Mouse (Mus musculus): Measurements from ENCODE around the gene Usp39. TPM values are rescaled to one million over a fixed set of nuclear protein-coding genes. Genes with fewer than 3 reads are reported as not detected.

Usp39 gene
- polyA plus RNA-seq, 1 experiment from 2014 or later: 20.1 TPM

DNA sequence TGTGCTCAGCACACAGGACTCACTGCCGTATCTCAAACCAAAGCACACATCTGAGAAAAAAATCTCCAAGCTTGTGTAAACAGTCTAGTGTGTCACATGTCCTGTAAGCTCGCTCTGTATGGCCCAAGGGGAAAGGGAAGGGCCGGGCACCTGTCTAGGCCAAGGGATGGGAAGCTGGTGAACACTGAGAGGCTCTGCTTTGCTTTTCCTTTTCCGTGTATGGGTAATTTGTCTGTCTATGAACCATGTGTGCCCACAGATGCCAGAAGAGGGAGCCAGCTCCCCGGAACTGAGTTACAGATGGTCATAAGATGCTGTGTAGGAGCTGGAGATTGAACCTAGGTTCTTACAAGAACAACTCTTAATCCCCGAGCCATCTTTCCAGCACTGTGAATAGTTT is 18.7 kb downstream of the Usp39 start:
- peak; percentile 79 for DNase-seq (ENCODE audit: low spot score)
- peaks cover 22% of the 10 kb centered on the region for H3K36me3 ChIP-seq (ENCODE audit: control insufficient read depth, insufficient read depth, low read length)
- no peak overlapping the region for H3K4me2 ChIP-seq (replicated peaks; ENCODE audit: low read depth)
- no peak overlapping the region for H3K9ac ChIP-seq (ENCODE audit: low read length)
- 55% methylated on average over 6 of the region's 6 CpGs for WGBS
- H3K9me3 ChIP-seq (ENCODE audit: control insufficient read depth, low read length): no peaks in the 10 kb centered on the region
- no peaks in the 10 kb centered on the region for H3K4me1 ChIP-seq (replicated peaks; ENCODE audit: control insufficient read depth, insufficient read depth)
- H3K4me3 ChIP-seq (ENCODE audit: low read depth, low read length): no peak overlapping the region
- peak; percentile 97 for ATAC-seq (ENCODE audit: low FRiP score, low TSS enrichment)
- H3K27ac ChIP-seq (replicated peaks): 0 out of 2 replicates have a peak overlapping the region, but pooled peaks have one; percentile 8
- H3K27me3 ChIP-seq (ENCODE audit: control insufficient read depth, insufficient read depth, low read length): no peaks in the 10 kb centered on the region
- TF ChIP-seq CTCF (IDR thresholded peaks at IDR 0.05; ENCODE audit: low read depth) (peak; percentile 74), EP300 (optimal IDR thresholded peaks at IDR 0.05) (no peak)

DNA sequence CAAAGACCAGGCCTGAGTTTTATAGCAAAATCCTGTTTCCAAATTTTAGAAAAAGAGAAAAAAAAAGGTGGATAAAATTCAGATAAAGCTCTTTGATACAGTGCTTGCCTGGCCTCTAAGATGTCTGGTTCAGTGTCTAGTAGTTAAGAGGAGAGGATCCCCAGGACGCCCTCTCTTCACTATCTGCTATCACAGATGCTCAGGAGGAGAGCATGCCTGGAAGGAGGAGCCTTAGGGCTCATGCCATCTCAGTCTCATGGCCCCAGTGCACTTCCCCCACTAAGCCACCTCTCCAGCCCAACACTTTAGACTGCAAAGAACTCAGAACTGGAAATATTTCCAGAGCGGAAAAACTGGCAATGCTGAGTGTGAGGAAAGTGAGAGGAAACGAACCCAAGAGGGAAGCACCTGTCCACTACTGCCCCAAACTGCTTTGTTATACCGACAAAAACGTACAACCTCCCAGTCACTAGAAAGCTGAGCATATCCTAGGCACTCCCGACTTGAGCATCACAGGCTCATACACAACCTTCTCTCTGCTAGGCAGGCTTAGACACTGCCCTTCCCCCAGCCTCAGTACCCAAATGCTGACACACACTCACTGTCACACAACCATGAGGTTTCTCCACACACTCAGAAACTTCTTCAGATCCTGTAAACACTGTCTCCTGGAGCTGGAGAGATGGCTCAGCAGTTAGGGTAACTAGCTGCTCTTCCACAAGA is 21.0 kb downstream of the Usp39 start:
- TF ChIP-seq EP300 (optimal IDR thresholded peaks at IDR 0.05) (no peak), CTCF (IDR thresholded peaks at IDR 0.05; ENCODE audit: low read depth) (no peak)
- H3K36me3 ChIP-seq (ENCODE audit: control insufficient read depth, insufficient read depth, low read length): peaks cover 29% of the 10 kb centered on the region
- no peak overlapping the region for H3K4me3 ChIP-seq (ENCODE audit: low read depth, low read length)
- no peaks in the 10 kb centered on the region for H3K4me1 ChIP-seq (replicated peaks; ENCODE audit: control insufficient read depth, insufficient read depth)
- H3K9ac ChIP-seq (ENCODE audit: low read length): no peak overlapping the region
- no peak overlapping the region for H3K4me2 ChIP-seq (replicated peaks; ENCODE audit: low read depth)
- no peaks in the 10 kb centered on the region for H3K27me3 ChIP-seq (ENCODE audit: control insufficient read depth, insufficient read depth, low read length)
- no peak overlapping the region for H3K27ac ChIP-seq (replicated peaks)
- WGBS: 89% methylated on average over 6 of the region's 6 CpGs
- ATAC-seq (ENCODE audit: low FRiP score, low TSS enrichment) (no peak), DNase-seq (ENCODE audit: low spot score) (no peak)
- no peaks in the 10 kb centered on the region for H3K9me3 ChIP-seq (ENCODE audit: control insufficient read depth, low read length)

DNA sequence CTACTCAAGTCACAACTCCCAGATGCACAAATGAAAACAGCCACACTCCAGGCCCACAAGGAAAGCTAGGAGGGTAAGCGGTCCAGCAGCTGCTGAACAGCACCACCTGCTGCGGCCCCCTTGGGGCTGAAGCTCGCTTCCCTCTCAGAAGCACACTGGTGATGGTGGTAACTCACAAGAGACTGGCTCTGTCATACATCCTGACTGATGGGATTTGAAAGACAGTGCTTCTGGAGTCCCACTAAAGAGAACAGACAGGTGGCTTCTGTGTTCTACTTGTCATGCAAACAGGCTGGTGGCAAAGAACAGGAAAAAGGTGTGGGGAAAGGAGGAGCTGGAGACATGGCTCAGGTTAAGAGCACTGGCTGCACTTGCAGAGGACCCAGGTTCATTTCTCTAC is 22.0 kb downstream of the Usp39 start:
- 96% methylated on average over 3 of the region's 3 CpGs for WGBS
- Histone ChIP-seq H3K27ac (replicated peaks) (no peak overlapping the region), H3K4me2 (replicated peaks; ENCODE audit: low read depth) (no peak overlapping the region), H3K4me3 (ENCODE audit: low read depth, low read length) (no peak overlapping the region), H3K36me3 (ENCODE audit: control insufficient read depth, insufficient read depth, low read length) (peaks cover 21% of the 10 kb centered on the region), H3K4me1 (replicated peaks; ENCODE audit: control insufficient read depth, insufficient read depth) (no peaks in the 10 kb centered on the region), H3K27me3 (ENCODE audit: control insufficient read depth, insufficient read depth, low read length) (no peaks in the 10 kb centered on the region), H3K9ac (ENCODE audit: low read length) (no peak overlapping the region), H3K9me3 (ENCODE audit: control insufficient read depth, low read length) (no peaks in the 10 kb centered on the region)
- ATAC-seq (ENCODE audit: low FRiP score, low TSS enrichment) (no peak), DNase-seq (ENCODE audit: low spot score) (no peak)
- TF ChIP-seq CTCF (IDR thresholded peaks at IDR 0.05; ENCODE audit: low read depth): no peak
- no peak for TF ChIP-seq EP300 (optimal IDR thresholded peaks at IDR 0.05)

DNA sequence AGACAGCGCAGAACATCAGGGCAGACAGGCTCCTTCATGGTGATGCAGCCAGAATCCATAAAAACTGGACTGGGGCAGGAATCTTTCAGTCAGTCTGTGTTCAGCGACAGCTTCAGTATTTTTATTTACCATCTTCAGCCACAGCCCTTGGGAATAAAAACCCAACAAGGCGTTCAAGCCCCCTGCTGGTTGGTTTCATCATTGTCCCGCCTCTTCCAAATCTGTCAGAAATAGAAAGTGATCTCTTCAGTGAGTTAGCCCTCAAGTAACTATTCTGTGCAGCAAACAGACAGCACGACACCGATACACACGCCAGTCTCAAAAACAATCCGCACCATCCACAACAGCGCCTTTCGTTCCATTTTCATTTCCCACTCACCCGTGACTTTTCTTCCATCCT is 26.0 kb downstream of the Usp39 start:
- DNase-seq (ENCODE audit: low spot score) (peak; percentile 65), ATAC-seq (ENCODE audit: low FRiP score, low TSS enrichment) (no peak)
- Histone ChIP-seq H3K27me3 (ENCODE audit: control insufficient read depth, insufficient read depth, low read length) (no peaks in the 10 kb centered on the region), H3K36me3 (ENCODE audit: control insufficient read depth, insufficient read depth, low read length) (peaks cover 14% of the 10 kb centered on the region), H3K9ac (ENCODE audit: low read length) (no peak overlapping the region), H3K27ac (replicated peaks) (no peak overlapping the region), H3K4me2 (replicated peaks; ENCODE audit: low read depth) (no peak overlapping the region), H3K4me3 (ENCODE audit: low read depth, low read length) (no peak overlapping the region), H3K9me3 (ENCODE audit: control insufficient read depth, low read length) (no peaks in the 10 kb centered on the region), H3K4me1 (replicated peaks; ENCODE audit: control insufficient read depth, insufficient read depth) (no peaks in the 10 kb centered on the region)
- TF ChIP-seq EP300 (optimal IDR thresholded peaks at IDR 0.05): no peak
- peak; percentile 73 for TF ChIP-seq CTCF (IDR thresholded peaks at IDR 0.05; ENCODE audit: low read depth)
- 76% methylated on average over 11 of the region's 11 CpGs for WGBS

DNA sequence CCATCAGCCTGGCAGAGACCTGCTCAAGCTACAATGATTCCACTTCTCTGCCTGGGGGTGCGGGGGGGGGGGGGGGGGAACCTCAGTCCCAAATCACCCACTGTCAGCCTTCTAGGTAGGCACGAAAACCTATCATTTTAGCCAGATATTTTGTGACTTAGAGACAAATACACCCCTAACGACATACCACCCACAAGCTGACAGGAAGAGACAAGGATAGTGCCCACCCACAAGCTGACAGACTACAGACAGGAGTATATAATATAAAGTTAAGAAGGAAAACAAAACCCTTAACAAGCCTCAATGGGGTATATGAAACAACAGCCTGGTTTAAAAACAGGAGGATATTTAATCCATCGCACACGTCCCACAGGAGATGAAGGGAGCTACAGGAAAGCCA is 26.5 kb downstream of the Usp39 start:
- no peaks in the 10 kb centered on the region for H3K4me1 ChIP-seq (replicated peaks; ENCODE audit: control insufficient read depth, insufficient read depth)
- H3K9me3 ChIP-seq (ENCODE audit: control insufficient read depth, low read length): no peaks in the 10 kb centered on the region
- DNase-seq (ENCODE audit: low spot score): no peak
- no peak for ATAC-seq (ENCODE audit: low FRiP score, low TSS enrichment)
- H3K4me2 ChIP-seq (replicated peaks; ENCODE audit: low read depth): no peak overlapping the region
- H3K36me3 ChIP-seq (ENCODE audit: control insufficient read depth, insufficient read depth, low read length): peaks cover 11% of the 10 kb centered on the region; the same call in 1 of the 2 replicates
- TF ChIP-seq EP300 (optimal IDR thresholded peaks at IDR 0.05) (no peak), CTCF (IDR thresholded peaks at IDR 0.05; ENCODE audit: low read depth) (no peak)
- H3K9ac ChIP-seq (ENCODE audit: low read length): no peak overlapping the region
- no peak overlapping the region for H3K4me3 ChIP-seq (ENCODE audit: low read depth, low read length)
- H3K27me3 ChIP-seq (ENCODE audit: control insufficient read depth, insufficient read depth, low read length): no peaks in the 10 kb centered on the region
- no peak overlapping the region for H3K27ac ChIP-seq (replicated peaks)
- 88% methylated on average over 5 of the region's 5 CpGs for WGBS

DNA sequence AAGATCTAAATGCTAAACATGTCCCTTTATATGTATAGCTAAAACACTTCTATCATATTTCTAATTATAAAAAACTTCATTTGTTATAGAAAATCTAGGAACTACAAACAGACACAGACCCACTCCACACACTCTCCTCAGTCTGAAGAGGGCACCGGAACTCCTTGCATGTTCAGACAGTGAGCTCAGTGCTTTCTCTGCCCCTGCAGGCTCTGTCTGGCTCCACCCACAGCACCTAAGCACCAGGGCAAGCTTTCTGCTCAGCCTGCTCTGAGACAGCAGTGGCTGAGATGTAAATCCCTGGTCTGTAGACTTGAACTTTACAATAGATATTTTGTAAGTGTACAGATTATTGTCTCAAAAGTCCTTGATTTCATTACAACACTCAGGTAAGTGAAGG is 28.9 kb downstream of the Usp39 start:
- DNase-seq (ENCODE audit: low spot score) (no peak), ATAC-seq (ENCODE audit: low FRiP score, low TSS enrichment) (no peak)
- H3K4me1 ChIP-seq (replicated peaks; ENCODE audit: control insufficient read depth, insufficient read depth): no peaks in the 10 kb centered on the region
- H3K9me3 ChIP-seq (ENCODE audit: control insufficient read depth, low read length): no peaks in the 10 kb centered on the region
- no peak overlapping the region for H3K4me3 ChIP-seq (ENCODE audit: low read depth, low read length)
- H3K4me2 ChIP-seq (replicated peaks; ENCODE audit: low read depth): no peak overlapping the region
- no peak overlapping the region for H3K27ac ChIP-seq (replicated peaks)
- peaks cover 7% of the 10 kb centered on the region; the same call in 1 of the 2 replicates for H3K36me3 ChIP-seq (ENCODE audit: control insufficient read depth, insufficient read depth, low read length)
- no peak overlapping the region for H3K9ac ChIP-seq (ENCODE audit: low read length)
- 50% methylated on average over 1 of the region's 1 CpGs for WGBS
- H3K27me3 ChIP-seq (ENCODE audit: control insufficient read depth, insufficient read depth, low read length): no peaks in the 10 kb centered on the region
- TF ChIP-seq EP300 (optimal IDR thresholded peaks at IDR 0.05) (no peak), CTCF (IDR thresholded peaks at IDR 0.05; ENCODE audit: low read depth) (0 out of 2 replicates have a peak, but pooled peaks have one; percentile 3)

Data from stomach, postnatal 0 days (tissue).